Mouse (Mus musculus) liver, adult 2 months (tissue): ENCODE results near the gene Haus2.

Experiments used
- CTCF ChIP-seq: fragments of 200-500 bp; IDR thresholded peaks from 2 replicates; pipeline ENCODE4 v1.5.1; 2011; ENCODE audit warnings: low read depth, low read length, control low read depth
- POLR2A ChIP-seq: fragments of 200-500 bp; IDR thresholded peaks from 2 replicates; pipeline ENCODE4 v1.6.1; 2011; ENCODE audit warnings: low read length, control low read depth; ENCODE audit not compliant: insufficient read depth; ENCODE audit errors: extremely low read depth

GRCm38 (mm10) chr2:120652256-120652924 lies 43.2 kb downstream of the Haus2 start:
- TF ChIP-seq CTCF (no peak), POLR2A (no peak)
